8 mouse cellular contexts compared by ENCODE assay signal in the genomic region with DNA sequence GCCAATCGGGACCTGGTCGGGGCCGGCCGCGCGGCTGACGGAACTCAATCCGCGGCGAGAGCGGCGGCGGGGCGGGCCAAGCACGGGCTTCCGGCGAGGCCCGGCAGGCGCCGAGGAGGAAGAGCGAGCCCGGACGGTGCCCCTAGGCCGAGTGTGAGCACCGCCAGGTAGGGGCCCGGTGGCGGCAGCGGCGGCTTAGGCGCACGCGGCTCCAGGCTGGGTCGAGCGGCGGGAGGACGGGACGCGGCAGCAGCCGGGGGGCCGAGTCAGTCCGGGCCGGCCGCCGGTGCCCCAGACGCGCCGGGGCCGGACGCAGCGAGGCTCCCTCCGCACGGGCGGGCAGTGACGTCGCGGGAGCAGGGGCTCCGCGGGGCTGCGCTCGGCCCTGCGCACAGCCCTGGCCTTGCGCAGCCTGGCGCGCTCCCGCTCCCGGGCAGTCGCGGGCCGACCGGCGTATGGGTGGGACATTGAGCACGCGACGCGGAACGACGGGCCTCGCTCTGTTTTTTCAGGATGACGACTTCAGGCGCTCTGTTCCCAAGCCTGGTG. TPM values are rescaled to one million over a fixed set of nuclear protein-coding genes. Genes with fewer than 3 reads are reported as not detected.
DNase-seq lines count a peak whose midpoint lies in the region; ATAC-seq and TF ChIP-seq lines count a peak whose summit lies in the region.

No protein-coding gene starts in this region.

- DNase-seq in heart, postnatal 14 days, result no peak
- peak; percentile 44 for DNase-seq in 3T3-L1 (ENCODE audit: low read depth, low spot score)
- peak; percentile 21 for DNase-seq in c-Kit-positive CD71-positive TER-119-positive erythroid progenitor cells, embryonic 14.5 days (ENCODE audit: low spot score)
- DNase-seq in hindbrain, postnatal 0 days (ENCODE audit: low spot score), result peak; percentile 76
- no peak for DNase-seq in thymus, postnatal 36 days
- DNase-seq in adrenal gland, adult 18-20 months (ENCODE audit: low spot score in 2 of 2), result no peak

- ATAC-seq in heart, embryonic 11.5 days (replicated peaks; ENCODE audit: insufficient number of reproducible peaks, low FRiP score, low TSS enrichment), result peak; percentile 72
- peak; percentile 74 for ATAC-seq in hindbrain, postnatal 0 days
- peak; percentile 81 for ATAC-seq in midbrain, embryonic 13.5 days

- WGBS in heart, embryonic 11.5 days (ENCODE audit: insufficient replicate concordance), result 1% methylated on average over 79 of the region's 80 CpGs
- WGBS in hindbrain, postnatal 0 days, result 2% methylated on average over 68 of the region's 80 CpGs
- under 1% methylated on average over 72 of the region's 80 CpGs for WGBS in midbrain, embryonic 13.5 days

- intact Hi-C loops in heart, postnatal 14 days (cut with DNase I), result loop anchor here (2.0 to 5.0 kb wide), 2 partner anchors 79 to 199 kb away; no protein-coding TSS in a partner anchor

- H3K4me1 ChIP-seq in heart, embryonic 11.5 days (ENCODE audit: control insufficient read depth, insufficient read depth, low read length), result peaks cover 16% of the 10 kb centered on the region; the same call in 1 of the 2 replicates
- H3K4me1 ChIP-seq in hindbrain, postnatal 0 days (ENCODE audit: insufficient read depth, low read length), result peaks cover 7% of the 10 kb centered on the region
- H3K4me1 ChIP-seq in midbrain, embryonic 13.5 days (replicated peaks), result peaks cover 27% of the 10 kb centered on the region

- TF ChIP-seq CTCF in hindbrain, postnatal 0 days (IDR thresholded peaks at IDR 0.05; ENCODE audit: low read depth), result no peak

- H3K9ac ChIP-seq in heart, embryonic 11.5 days (ENCODE audit: low read depth, low read length), result peak overlapping the region; percentile 97
- H3K9ac ChIP-seq in hindbrain, postnatal 0 days (replicated peaks; ENCODE audit: low read length), result peak overlapping the region; percentile 88
- peak overlapping the region; percentile 97 for H3K9ac ChIP-seq in midbrain, embryonic 13.5 days (replicated peaks)

- peak overlapping the region; percentile 94 for H3K4me2 ChIP-seq in heart, embryonic 11.5 days
- H3K4me2 ChIP-seq in hindbrain, postnatal 0 days (ENCODE audit: low read depth, low read length), result peak overlapping the region; percentile 63
- H3K4me2 ChIP-seq in midbrain, embryonic 13.5 days (replicated peaks), result peak overlapping the region; percentile 100

- H3K9me3 ChIP-seq in heart, embryonic 11.5 days (replicated peaks; ENCODE audit: control insufficient read depth, low read length), result no peaks in the 10 kb centered on the region
- H3K9me3 ChIP-seq in hindbrain, postnatal 0 days (ENCODE audit: low read length), result no peaks in the 10 kb centered on the region
- no peaks in the 10 kb centered on the region for H3K9me3 ChIP-seq in midbrain, embryonic 13.5 days

- H3K27me3 ChIP-seq in heart, embryonic 11.5 days (ENCODE audit: control insufficient read depth, insufficient read depth, low read length), result no peaks in the 10 kb centered on the region
- H3K27me3 ChIP-seq in hindbrain, postnatal 0 days (ENCODE audit: insufficient read depth, low read length), result no peaks in the 10 kb centered on the region
- no peaks in the 10 kb centered on the region for H3K27me3 ChIP-seq in midbrain, embryonic 13.5 days

- peak overlapping the region; percentile 96 for H3K4me3 ChIP-seq in heart, embryonic 11.5 days (ENCODE audit: low read depth, low read length)
- H3K4me3 ChIP-seq in hindbrain, postnatal 0 days (ENCODE audit: low read length), result peak overlapping the region; percentile 76
- H3K4me3 ChIP-seq in midbrain, embryonic 13.5 days (replicated peaks), result peak overlapping the region; percentile 96

- H3K27ac ChIP-seq in heart, embryonic 11.5 days (ENCODE audit: low read depth, low read length), result peak overlapping the region; percentile 93
- H3K27ac ChIP-seq in hindbrain, postnatal 0 days, result peak overlapping the region; percentile 97
- peak overlapping the region; percentile 94 for H3K27ac ChIP-seq in midbrain, embryonic 13.5 days

- peaks cover 15% of the 10 kb centered on the region for H3K36me3 ChIP-seq in heart, embryonic 11.5 days (ENCODE audit: control insufficient read depth, insufficient read depth, low read length)
- H3K36me3 ChIP-seq in hindbrain, postnatal 0 days (ENCODE audit: insufficient read depth, low read length), result peaks cover 25% of the 10 kb centered on the region
- H3K36me3 ChIP-seq in midbrain, embryonic 13.5 days, result peaks cover 39% of the 10 kb centered on the region

RNA-seq across cellular contexts. Expression of a gene that starts 0.3 kb away (rescaled TPM):
- polyA plus RNA-seq in heart, embryonic 11.5 days (2014; fragmentation: Nextera tagmentation; extraction: Ambion mirVana), result 121 and 126 TPM in 2 replicates
- 10 to 100 TPM; 87.1 to 95.9 TPM for total RNA-seq in heart, postnatal 14 days (2021)
- total RNA-seq in hindbrain, postnatal 0 days (2014; rRNA removed), result 107 and 119 TPM in 2 replicates
- 207 and 210 TPM in 2 replicates for polyA plus RNA-seq in hindbrain, postnatal 0 days (2015; fragmentation: Nextera tagmentation; extraction: Ambion mirVana)
- 213 TPM in 2 replicates for polyA plus RNA-seq in midbrain, embryonic 13.5 days (2015; fragmentation: Nextera tagmentation; extraction: Ambion mirVana)
- total RNA-seq in adrenal gland, adult 18-20 months (2021), result 100 to 1,000 TPM; 179 to 198 TPM

RNA-seq across cellular contexts. Expression of a gene that starts 52.5 kb away (rescaled TPM):
- 33.4 and 36.1 TPM in 2 replicates for polyA plus RNA-seq in heart, embryonic 11.5 days (2014; fragmentation: Nextera tagmentation; extraction: Ambion mirVana)
- 10 to 100 TPM; 33.4 to 35.7 TPM for total RNA-seq in heart, postnatal 14 days (2021)
- total RNA-seq in hindbrain, postnatal 0 days (2014; rRNA removed), result 39.2 and 44.0 TPM in 2 replicates
- polyA plus RNA-seq in hindbrain, postnatal 0 days (2015; fragmentation: Nextera tagmentation; extraction: Ambion mirVana), result 56.0 and 57.9 TPM in 2 replicates
- polyA plus RNA-seq in midbrain, embryonic 13.5 days (2015; fragmentation: Nextera tagmentation; extraction: Ambion mirVana), result 60.6 and 66.1 TPM in 2 replicates
- 10 to 100 TPM; 36.9 to 37.5 TPM for total RNA-seq in adrenal gland, adult 18-20 months (2021)

RNA-seq across cellular contexts. Expression of a gene that starts 54.1 kb away (rescaled TPM):
- polyA plus RNA-seq in heart, embryonic 11.5 days (2014; fragmentation: Nextera tagmentation; extraction: Ambion mirVana), result 24.0 and 27.5 TPM in 2 replicates
- 10 to 100 TPM; 43.1 to 63.7 TPM for total RNA-seq in heart, postnatal 14 days (2021)
- total RNA-seq in hindbrain, postnatal 0 days (2014; rRNA removed), result 10.3 and 16.5 TPM in 2 replicates
- polyA plus RNA-seq in hindbrain, postnatal 0 days (2015; fragmentation: Nextera tagmentation; extraction: Ambion mirVana), result 2.7 and 3.5 TPM in 2 replicates
- 1.4 and 1.7 TPM in 2 replicates for polyA plus RNA-seq in midbrain, embryonic 13.5 days (2015; fragmentation: Nextera tagmentation; extraction: Ambion mirVana)
- 10 to 100 TPM; 31.5 to 61.3 TPM for total RNA-seq in adrenal gland, adult 18-20 months (2021)

Comparison
In these comparisons a context has a peak if more than half of its experiments do, and no peak if none do; other contexts are left out.
1. DNase-seq: peak in 3T3-L1 (single experiment), c-Kit-positive CD71-positive TER-119-positive erythroid progenitor cells, embryonic 14.5 days (single experiment) and hindbrain, postnatal 0 days (single experiment); none in heart, postnatal 14 days (0 of 2), thymus, postnatal 36 days (0 of 2) and adrenal gland, adult 18-20 months (0 of 2).
2. Peak in every context shown above with its lines, with median percentiles within 50 percentile points of each other: ATAC-seq, H3K27ac ChIP-seq, H3K4me2 ChIP-seq, H3K4me3 ChIP-seq and H3K9ac ChIP-seq.